Mouse (Mus musculus): ENCODE results near the gene Brsk1. TPM values are rescaled to one million over a fixed set of nuclear protein-coding genes. Genes with fewer than 3 reads are reported as not detected.
A peak's percentile ranks its signal among the peaks of the same experiment; 100 is the strongest.

The Brsk1 gene
- polyA plus RNA-seq, 1 experiment from 2014 or later = 1.3 TPM

DNA sequence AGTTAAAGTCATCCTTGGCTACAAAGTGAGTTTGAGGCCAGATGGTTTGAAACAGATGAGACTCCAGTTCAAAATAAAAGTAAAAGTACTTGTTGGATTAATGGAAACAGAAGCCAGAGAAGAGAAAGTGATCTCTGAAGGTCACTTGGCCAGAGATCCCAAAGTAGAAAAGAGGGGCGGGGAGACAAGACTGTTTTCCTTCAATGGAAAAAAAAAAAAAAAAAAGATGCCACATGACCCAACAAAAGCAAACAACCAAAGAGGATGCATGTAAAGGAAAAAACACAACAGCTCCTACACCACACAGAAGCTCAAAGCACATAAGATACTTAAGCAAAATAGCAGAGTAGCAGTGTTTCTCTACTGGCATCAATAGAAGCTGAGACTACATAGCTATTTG lies 34.5 kb upstream of the Brsk1 start:
- H3K9ac ChIP-seq = no peak overlapping the region
- H3K9me3 ChIP-seq = no peaks in the 10 kb centered on the region
- H3K27ac ChIP-seq = no peak overlapping the region
- ATAC-seq (ENCODE audit: insufficient read depth, low FRiP score, low read depth) = no peak
- H3K27me3 ChIP-seq (replicated peaks) = no peaks in the 10 kb centered on the region
- 0 out of 2 replicates have a peak, but pooled peaks cover 9% of the 10 kb centered on the region for H3K36me3 ChIP-seq
- H3K4me2 ChIP-seq = 0 out of 2 replicates have a peak overlapping the region, but pooled peaks have one; percentile 4
- 91% methylated on average over 1 of the region's 1 CpGs for WGBS
- no peak overlapping the region for H3K4me3 ChIP-seq (replicated peaks)
- H3K4me1 ChIP-seq = peaks cover 46% of the 10 kb centered on the region

DNA sequence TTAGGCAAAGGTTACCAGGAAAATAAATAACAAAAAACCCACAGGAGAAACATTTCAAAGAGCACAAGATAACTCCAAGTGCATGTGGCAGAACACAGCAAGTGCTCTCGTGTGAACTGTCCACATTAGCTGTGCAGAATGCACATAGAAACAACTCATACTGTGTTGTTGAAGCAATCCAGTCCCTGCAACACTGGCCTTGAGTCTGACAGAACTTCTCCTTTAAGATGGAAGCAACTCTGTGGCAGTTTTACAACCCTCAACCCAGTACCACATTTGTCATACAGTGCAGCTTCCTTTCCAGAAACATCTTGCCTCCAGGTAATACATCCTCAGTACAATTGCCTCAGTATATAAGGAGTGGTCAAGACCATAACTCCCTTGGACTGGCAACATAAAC lies 33.6 kb upstream of the Brsk1 start:
- 29% methylated on average over 1 of the region's 1 CpGs for WGBS
- Histone ChIP-seq H3K27ac (no peak overlapping the region), H3K4me2 (peak overlapping the region; percentile 83), H3K4me1 (peaks cover 46% of the 10 kb centered on the region), H3K36me3 (0 out of 2 replicates have a peak, but pooled peaks cover 6% of the 10 kb centered on the region), H3K9me3 (no peaks in the 10 kb centered on the region), H3K27me3 (replicated peaks) (no peaks in the 10 kb centered on the region), H3K4me3 (replicated peaks) (peak overlapping the region; percentile 95; the same call in 1 of the 2 replicates), H3K9ac (no peak overlapping the region)
- ATAC-seq (ENCODE audit: insufficient read depth, low FRiP score, low read depth) = no peak

DNA sequence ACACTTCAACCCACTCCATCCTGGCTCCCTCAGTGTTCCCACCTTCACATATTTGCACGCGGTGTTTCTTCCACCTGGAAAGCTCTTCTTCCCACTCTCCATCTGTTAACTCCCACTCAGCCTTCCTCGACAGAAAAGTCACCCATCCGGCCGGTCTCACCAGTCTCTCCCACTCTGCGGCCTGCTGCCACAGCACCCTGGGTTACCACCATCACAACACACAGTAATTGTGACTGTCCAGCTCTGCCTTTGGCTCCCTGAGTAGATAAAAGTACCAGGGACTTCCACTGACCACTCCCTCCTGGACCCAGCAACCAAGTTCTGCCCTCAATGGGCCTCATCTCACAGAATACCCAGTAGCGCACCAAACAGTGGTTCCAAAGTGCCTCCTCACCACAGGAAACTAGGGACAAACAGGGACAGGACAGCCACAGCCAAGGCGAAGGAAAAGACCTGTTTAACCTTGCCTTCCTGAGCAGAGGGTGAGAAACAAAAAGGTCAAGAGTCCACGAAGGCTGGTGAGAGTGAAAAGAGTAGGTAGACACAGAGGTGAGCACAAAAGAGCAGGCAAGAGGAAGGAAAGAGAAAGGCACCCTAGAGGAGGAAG lies 32.8 kb upstream of the Brsk1 start:
- peak overlapping the region; percentile 91 for H3K9ac ChIP-seq
- no peak for ATAC-seq (ENCODE audit: insufficient read depth, low FRiP score, low read depth)
- peaks cover 45% of the 10 kb centered on the region for H3K4me1 ChIP-seq
- H3K4me2 ChIP-seq = peak overlapping the region; percentile 83
- H3K27me3 ChIP-seq (replicated peaks) = no peaks in the 10 kb centered on the region
- peak overlapping the region; percentile 97; the same call in 1 of the 2 replicates for H3K27ac ChIP-seq
- peaks cover 9% of the 10 kb centered on the region; the same call in 1 of the 2 replicates for H3K36me3 ChIP-seq
- no peaks in the 10 kb centered on the region for H3K9me3 ChIP-seq
- H3K4me3 ChIP-seq (replicated peaks) = peak overlapping the region; percentile 95
- 28% methylated on average over 9 of the region's 9 CpGs for WGBS

DNA sequence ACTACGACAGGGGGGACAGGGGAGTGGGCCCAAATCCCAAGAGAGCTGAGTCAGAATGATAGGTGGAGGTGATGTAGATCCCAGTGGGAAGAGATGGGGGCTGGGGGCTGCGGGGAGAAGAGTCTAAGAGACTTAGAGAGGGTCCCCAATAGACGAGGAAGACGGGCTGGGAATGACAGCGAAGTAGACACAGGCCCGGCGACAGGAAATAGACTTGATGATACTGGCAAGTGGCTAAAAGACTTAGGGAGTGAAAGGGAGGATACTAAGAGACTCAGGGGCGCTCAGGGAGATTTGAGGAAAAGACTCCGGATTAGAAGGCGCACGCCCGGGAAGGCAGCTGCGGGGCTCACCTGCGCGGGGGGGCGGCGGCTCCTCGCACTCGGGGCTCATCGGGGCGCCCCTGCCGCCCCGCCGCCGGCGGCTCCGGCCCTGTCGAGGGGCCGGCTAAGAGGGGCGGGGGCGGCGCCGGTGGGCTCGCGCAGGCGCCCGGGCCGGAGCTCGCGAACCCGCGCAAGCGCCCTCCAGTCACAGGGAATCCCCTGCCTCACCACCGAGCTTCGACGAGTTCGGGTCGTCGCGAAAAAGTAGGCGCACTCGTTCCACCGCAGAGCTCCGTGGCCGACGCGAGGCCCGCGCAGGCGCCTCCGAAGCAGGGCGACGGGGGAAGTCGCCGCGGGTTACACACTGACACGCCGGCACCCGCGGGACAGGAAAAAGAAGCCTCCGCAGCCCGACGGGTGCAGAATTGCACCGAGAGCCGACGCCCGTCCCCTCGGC lies 32.1 kb upstream of the Brsk1 start:
- H3K4me3 ChIP-seq (replicated peaks) = peak overlapping the region; percentile 95
- no peaks in the 10 kb centered on the region for H3K9me3 ChIP-seq
- peaks cover 9% of the 10 kb centered on the region for H3K36me3 ChIP-seq
- H3K27ac ChIP-seq = peak overlapping the region; percentile 97
- peak overlapping the region; percentile 91 for H3K9ac ChIP-seq
- peak; percentile 38 for ATAC-seq (ENCODE audit: insufficient read depth, low FRiP score, low read depth)
- peak overlapping the region; percentile 83 for H3K4me2 ChIP-seq
- WGBS = under 1% methylated on average over 69 of the region's 78 CpGs
- H3K27me3 ChIP-seq (replicated peaks) = no peaks in the 10 kb centered on the region
- H3K4me1 ChIP-seq = peaks cover 41% of the 10 kb centered on the region

DNA sequence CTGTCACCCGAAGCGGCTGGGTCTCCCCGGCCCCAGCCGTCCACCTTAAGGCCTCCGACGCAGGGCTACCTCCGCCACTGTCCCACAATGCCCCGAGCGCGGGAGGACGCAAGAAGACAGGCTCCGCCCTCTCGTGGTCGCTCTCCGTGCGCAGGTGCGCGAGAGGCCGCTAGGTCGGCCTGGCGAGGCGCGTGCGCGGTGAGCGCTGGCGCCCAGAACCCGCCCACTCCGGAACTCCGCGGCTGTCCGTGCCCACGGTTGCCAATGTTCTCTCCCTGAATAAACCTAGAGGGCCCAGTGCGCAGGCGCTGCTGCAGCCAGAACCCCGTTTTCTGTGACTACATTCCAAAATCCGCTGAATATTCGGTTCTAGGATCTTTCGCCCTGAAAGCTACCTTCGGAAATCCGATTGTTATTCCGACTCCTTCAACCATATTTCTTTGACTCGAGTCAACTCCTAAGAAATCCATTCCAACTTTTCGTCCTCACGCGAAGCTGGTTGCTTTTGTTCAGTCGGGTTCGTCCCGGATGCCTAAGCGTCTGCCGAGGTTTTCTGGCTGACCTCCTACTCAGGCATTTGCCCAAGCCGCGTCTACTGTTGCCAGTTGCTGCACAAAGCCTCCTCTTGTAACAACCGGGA lies 31.4 kb upstream of the Brsk1 start, which contains the start of gene Ppp6r1:
Gene Ppp6r1 (minus strand): TSS at position 108 of the 640 bp plus-strand sequence.
- H3K27ac ChIP-seq = peak within 1 kb of the TSS; percentile 97
- H3K36me3 ChIP-seq = peaks cover 9% of the 10 kb centered on the region
- H3K4me1 ChIP-seq = peaks cover 37% of the 10 kb centered on the region
- peak within 1 kb of the TSS; percentile 95 for H3K4me3 ChIP-seq (replicated peaks)
- ATAC-seq (ENCODE audit: insufficient read depth, low FRiP score, low read depth) = peak; percentile 98
- under 1% methylated on average over 54 of the region's 54 CpGs for WGBS
- H3K27me3 ChIP-seq (replicated peaks) = no peaks in the 10 kb centered on the region
- no peaks in the 10 kb centered on the region for H3K9me3 ChIP-seq
- H3K4me2 ChIP-seq = peak within 1 kb of the TSS; percentile 83
- H3K9ac ChIP-seq = peak within 1 kb of the TSS; percentile 91

DNA sequence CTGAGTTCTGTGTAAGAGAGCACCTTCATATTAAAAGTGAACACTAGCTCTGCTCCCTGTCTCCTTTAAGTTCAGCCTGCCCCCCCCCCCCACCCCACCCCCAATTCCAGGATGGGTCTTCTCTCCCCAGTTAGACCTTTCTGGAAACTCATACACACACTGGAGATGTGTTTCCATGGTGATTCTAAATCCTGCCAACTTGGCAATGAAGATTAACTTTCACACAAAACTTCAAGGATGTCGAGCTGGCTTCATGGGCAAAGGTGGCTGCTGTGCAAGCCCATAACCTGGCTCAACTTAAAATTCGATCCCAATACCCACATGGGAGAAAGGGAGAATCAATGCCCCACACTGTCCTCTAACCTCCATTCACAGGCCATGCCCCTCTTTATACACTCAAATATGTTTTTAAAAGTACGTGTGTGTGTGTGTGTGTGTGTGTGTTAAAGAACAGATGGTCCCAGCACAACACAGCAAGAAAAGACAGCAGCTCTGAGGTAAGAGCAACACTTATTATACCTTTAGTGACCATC lies 30.4 kb upstream of the Brsk1 start:
- Histone ChIP-seq H3K9ac (no peak overlapping the region; the same call in 1 of the 2 replicates), H3K27me3 (replicated peaks) (no peaks in the 10 kb centered on the region), H3K4me2 (peak overlapping the region; percentile 77), H3K36me3 (peaks cover 16% of the 10 kb centered on the region), H3K4me3 (replicated peaks) (peak overlapping the region; percentile 95; the same call in 1 of the 2 replicates), H3K4me1 (peaks cover 34% of the 10 kb centered on the region), H3K9me3 (no peaks in the 10 kb centered on the region), H3K27ac (peak overlapping the region; percentile 97; the same call in 1 of the 2 replicates)
- 50% methylated on average over 3 of the region's 3 CpGs for WGBS
- no peak for ATAC-seq (ENCODE audit: insufficient read depth, low FRiP score, low read depth)

DNA sequence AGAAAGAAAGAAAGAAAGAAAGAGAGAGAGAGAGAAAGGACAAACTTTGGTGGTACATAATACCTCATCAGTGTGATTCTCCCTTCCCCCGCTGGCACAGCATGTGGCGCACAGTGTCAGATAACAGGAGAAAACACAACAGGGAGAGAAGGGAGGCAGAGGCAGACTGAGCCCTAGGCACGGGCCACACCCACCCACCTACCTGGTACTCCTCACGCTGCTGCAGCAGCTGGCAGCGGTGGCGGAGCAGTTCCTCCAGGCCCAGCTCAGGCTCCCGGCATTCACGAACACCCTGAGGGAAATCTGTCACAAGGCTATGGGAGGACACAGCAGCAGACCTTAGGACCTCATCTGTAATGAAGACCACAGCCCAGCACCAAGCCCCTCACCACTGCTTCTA lies 27.2 kb upstream of the Brsk1 start:
- Histone ChIP-seq H3K27ac (no peak overlapping the region), H3K9ac (no peak overlapping the region), H3K4me2 (no peak overlapping the region), H3K9me3 (no peaks in the 10 kb centered on the region), H3K36me3 (peaks cover 31% of the 10 kb centered on the region), H3K4me3 (replicated peaks) (no peak overlapping the region), H3K4me1 (0 out of 2 replicates have a peak, but pooled peaks cover 4% of the 10 kb centered on the region), H3K27me3 (replicated peaks) (no peaks in the 10 kb centered on the region)
- 77% methylated on average over 8 of the region's 8 CpGs for WGBS
- no peak for ATAC-seq (ENCODE audit: insufficient read depth, low FRiP score, low read depth)

DNA sequence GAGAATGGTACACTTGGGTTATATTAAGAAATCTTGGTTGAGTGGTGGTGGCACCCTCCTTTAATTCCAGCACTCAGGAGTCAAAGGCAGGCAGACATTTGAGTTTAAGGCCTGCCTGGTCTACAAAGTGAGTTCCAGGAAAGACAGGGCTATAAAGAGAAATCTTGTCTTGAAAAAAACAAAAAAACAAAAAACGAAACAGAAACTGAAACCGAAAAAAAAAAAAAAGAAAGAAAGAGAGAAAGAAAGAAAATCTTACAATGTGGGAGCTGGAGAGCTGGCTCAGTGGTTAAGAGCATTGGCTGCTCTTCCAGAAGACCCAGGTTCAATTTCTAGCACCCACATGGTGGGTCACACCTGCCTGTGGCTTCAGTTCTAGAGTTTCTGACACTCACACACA lies 26.7 kb upstream of the Brsk1 start:
- H3K9me3 ChIP-seq = no peaks in the 10 kb centered on the region
- no peak for ATAC-seq (ENCODE audit: insufficient read depth, low FRiP score, low read depth)
- H3K27me3 ChIP-seq (replicated peaks) = no peaks in the 10 kb centered on the region
- H3K4me2 ChIP-seq = no peak overlapping the region
- 0 out of 2 replicates have a peak, but pooled peaks cover 4% of the 10 kb centered on the region for H3K4me1 ChIP-seq
- H3K4me3 ChIP-seq (replicated peaks) = no peak overlapping the region
- H3K9ac ChIP-seq = no peak overlapping the region
- peaks cover 31% of the 10 kb centered on the region for H3K36me3 ChIP-seq
- 83% methylated on average over 2 of the region's 2 CpGs for WGBS
- H3K27ac ChIP-seq = no peak overlapping the region

DNA sequence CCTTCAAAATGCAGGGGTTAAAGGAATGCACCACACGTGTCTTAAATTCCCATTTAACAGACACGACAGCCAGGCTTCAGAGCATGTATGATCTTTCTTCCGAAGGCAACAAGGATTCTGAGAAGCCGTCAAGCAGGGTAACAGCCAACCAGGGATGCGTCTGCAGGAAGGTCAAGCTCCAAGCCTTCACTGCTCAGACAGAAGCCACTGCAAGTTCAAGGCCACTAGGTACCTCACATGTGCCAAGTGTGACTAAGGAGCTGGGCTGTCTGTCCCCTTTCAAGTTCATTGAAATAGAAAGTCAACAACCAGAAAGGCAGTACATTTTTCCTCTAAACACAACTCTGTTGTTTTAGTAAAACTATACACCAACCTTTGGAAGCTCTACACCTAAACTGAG lies 23.5 kb upstream of the Brsk1 start:
- WGBS = 93% methylated on average over 5 of the region's 5 CpGs
- ATAC-seq (ENCODE audit: insufficient read depth, low FRiP score, low read depth) = no peak
- Histone ChIP-seq H3K4me2 (no peak overlapping the region), H3K36me3 (peaks cover 41% of the 10 kb centered on the region), H3K9ac (no peak overlapping the region), H3K9me3 (no peaks in the 10 kb centered on the region), H3K4me3 (replicated peaks) (no peak overlapping the region), H3K27ac (no peak overlapping the region), H3K27me3 (replicated peaks) (no peaks in the 10 kb centered on the region), H3K4me1 (no peaks in the 10 kb centered on the region)

DNA sequence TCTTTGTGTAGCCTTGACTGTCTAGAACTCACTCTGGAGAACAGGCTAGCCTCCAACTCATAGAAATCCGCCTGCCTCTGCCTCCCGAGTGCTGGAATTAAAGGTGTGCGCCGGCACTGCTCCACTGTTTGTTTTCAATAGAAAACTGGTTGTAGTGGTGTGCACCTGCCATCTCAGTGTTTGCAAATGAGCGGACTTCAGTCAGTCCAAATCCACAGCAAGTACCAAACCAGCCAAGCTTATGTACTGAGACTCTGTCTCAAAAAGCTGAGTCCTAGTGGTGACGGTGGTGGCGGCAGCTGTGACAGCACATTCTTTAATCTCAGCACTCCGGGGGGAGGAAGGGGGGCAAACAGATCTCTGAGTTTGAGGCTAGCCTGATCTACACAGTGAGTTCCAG lies 21.9 kb upstream of the Brsk1 start:
- H3K4me3 ChIP-seq (replicated peaks) = no peak overlapping the region
- 97% methylated on average over 8 of the region's 8 CpGs for WGBS
- H3K9me3 ChIP-seq = no peaks in the 10 kb centered on the region
- H3K36me3 ChIP-seq = peaks cover 37% of the 10 kb centered on the region
- no peak for ATAC-seq (ENCODE audit: insufficient read depth, low FRiP score, low read depth)
- H3K4me1 ChIP-seq = no peaks in the 10 kb centered on the region
- H3K4me2 ChIP-seq = no peak overlapping the region
- no peak overlapping the region for H3K9ac ChIP-seq
- no peaks in the 10 kb centered on the region for H3K27me3 ChIP-seq (replicated peaks)
- no peak overlapping the region for H3K27ac ChIP-seq

DNA sequence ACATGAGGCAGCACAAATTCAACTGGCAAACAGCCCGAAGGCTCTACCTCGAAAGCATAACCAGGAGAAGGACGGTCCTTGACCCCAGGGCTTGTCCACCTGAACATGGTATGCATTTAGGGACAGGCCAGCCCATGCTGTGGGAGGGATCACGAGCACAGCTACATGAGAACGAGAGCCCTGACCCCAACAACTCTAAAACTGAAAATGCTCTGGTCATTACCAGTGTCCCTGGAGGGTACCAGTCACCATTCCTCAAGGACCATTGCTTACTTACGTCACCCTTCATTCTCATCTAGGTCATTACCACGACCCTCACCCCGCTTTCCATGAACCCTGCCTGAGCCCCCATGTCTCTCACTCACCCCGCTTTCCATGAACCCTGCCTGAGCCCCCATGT lies 21.2 kb upstream of the Brsk1 start:
- no peaks in the 10 kb centered on the region for H3K27me3 ChIP-seq (replicated peaks)
- H3K36me3 ChIP-seq = peaks cover 34% of the 10 kb centered on the region
- no peaks in the 10 kb centered on the region for H3K4me1 ChIP-seq
- ATAC-seq (ENCODE audit: insufficient read depth, low FRiP score, low read depth) = no peak
- no peak overlapping the region for H3K4me2 ChIP-seq
- no peak overlapping the region for H3K27ac ChIP-seq
- no peak overlapping the region for H3K4me3 ChIP-seq (replicated peaks)
- no peaks in the 10 kb centered on the region for H3K9me3 ChIP-seq
- 97% methylated on average over 9 of the region's 9 CpGs for WGBS
- H3K9ac ChIP-seq = no peak overlapping the region
